Mouse (Mus musculus): ENCODE measurements around the gene Ckap4.

The Ckap4 gene

GRCm38 (mm10) chr10:84549146-84549919, 15.5 kb upstream of the Ckap4 start:
- DNase-seq (ENCODE audit: low read depth, low spot score), result no peak

DNA sequence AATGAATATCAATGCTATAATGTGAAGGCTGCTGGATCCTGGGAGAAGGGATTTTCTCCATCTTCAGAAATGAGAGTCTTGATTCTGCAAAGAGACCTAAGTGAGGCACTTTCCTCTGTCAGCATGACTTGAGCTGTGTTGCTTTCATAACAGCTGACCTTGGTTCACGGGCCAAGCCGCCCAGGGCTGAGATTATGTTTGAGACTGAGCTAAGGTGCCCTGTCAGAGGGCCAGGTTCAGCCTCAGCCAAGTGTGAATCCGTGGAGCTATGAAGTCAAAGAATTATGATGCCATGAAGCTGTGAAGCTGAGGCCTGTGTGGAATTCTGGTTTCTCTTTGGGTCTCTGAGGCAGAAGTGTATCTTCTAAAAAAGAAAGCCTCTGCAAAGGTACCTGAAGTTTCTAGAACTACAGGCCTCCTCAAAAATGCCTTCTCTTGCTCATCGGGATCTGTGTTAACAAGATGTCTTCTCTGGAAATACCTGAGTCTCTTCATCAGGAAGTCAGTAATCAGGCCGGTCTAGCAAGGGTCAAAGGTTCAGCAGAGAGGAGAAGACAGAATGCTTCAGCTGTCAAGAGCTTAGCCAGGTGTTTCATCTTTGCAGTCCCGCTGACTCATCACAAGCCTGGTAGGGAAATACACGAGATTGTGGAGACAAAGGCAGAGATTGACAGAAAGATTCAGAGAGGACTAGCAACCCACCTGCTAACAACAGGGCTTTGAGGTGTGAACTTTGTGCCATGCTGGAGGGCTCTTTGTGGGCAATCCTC, 11.2 kb upstream of the Ckap4 start:
- no peak for DNase-seq (ENCODE audit: low read depth, low spot score)

- DNase-seq (ENCODE audit: low read depth, low spot score), result no peak
These were observed 9.2 kb upstream of the Ckap4 start for GRCm38 (mm10) chr10:84542802-84543658.

- DNase-seq (ENCODE audit: low read depth, low spot score), result no peak
These were observed 5.8 kb upstream of the Ckap4 start for GRCm38 (mm10) chr10:84539651-84540050.

- no peak for DNase-seq (ENCODE audit: low read depth, low spot score)
These were observed 2.0 kb upstream of the Ckap4 start for GRCm38 (mm10) chr10:84535859-84536258.

- no peak for DNase-seq (ENCODE audit: low read depth, low spot score)
These were observed 1.6 kb upstream of the Ckap4 start for GRCm38 (mm10) chr10:84535458-84535857.

DNA sequence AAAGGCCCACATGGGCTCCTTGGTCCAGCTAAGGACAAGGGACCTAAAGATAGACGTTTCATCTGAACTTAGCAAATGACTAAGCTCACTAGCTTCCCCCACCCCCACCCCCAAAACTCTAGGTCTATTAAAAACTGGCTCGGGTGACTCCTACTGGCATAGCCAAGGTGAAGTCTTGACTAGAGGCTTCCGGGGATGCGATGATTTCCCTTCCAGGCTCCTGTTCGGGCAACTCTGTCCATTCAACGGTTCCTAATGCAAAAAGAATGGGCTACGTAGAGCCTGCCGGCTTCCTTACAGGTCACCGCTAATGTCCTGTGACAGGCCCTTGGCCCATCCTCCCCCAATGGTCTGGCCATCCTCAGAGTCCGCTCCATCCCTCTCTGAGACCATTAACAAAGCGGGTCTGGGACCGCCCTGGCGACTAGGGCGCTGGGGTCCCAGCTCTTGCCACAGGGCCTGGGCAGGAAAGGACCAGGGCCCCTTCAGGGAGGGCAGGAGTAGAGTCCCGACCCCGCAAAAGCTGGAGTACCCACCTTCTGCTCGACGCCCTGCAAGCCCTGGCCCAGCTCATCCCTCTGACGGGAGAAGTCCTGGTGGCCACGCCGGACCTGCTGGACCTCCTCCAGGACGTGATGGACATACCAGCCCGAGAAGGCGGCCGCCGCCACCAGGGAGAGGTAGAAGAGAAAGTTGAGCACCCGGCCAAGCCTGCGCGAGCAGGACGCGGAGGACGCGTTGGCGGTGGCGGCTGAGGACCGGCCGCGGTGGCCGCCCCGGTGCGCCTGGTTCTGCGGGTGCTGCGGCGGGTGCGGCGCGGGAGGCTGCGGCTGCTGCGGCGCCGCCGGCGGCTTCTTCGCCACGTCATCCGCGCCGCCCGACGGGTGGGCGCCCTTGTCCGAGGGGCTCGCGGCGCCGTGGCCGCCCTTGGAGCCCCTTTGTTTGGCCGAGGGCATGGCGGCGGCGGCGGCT, 665 bp downstream of the Ckap4 start:
- DNase-seq (ENCODE audit: low read depth, low spot score), result no peak

GRCm38 (mm10) chr10:84532191-84532889, 1.5 kb downstream of the Ckap4 start:
- DNase-seq (ENCODE audit: low read depth, low spot score), result no peak

GRCm38 (mm10) chr10:84531576-84531975, 2.3 kb downstream of the Ckap4 start:
- no peak for DNase-seq (ENCODE audit: low read depth, low spot score)

DNA sequence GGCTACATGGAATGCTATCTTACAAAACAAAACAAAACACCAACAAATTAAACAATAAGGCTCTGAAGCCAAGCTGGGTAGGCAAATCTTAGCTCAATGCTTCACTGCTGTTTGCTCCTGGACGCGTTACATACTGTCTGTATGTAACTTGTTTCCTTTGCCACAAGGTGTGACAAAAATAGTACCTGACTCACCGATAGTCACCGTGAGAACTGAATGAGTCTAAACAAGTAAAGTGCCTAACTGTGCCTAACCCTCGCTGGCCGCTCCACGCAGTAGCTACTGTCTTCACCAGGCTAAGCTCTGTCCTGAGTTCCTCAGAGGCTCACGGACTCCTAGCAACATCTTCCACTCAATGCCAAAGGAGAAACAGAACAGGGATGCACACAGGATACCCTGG, 3.5 kb downstream of the Ckap4 start:
- DNase-seq (ENCODE audit: low read depth, low spot score), result no peak

- DNase-seq (ENCODE audit: low read depth, low spot score), result no peak
These were observed 6.2 kb downstream of the Ckap4 start for GRCm38 (mm10) chr10:84527631-84528030.

DNA sequence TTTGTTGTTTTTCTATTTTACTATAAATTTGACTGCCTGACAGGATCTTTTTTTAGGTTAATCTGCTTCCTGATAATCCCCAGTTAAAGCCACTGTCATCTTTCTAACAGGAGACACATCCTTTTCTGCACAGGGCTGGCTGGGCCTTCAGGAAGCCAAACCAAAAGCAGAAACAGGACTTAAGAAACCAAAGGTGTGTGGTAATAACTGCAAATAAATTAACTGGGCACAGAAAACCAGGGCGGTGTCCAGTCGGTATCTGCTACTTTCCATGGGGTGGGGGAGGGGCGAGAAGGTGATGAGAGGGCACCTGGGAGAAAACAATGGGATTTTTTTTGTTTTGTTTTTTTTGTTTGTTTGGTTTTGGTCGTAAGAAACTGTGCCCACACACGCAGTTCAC, 6.8 kb downstream of the Ckap4 start:
- DNase-seq (ENCODE audit: low read depth, low spot score), result no peak

GRCm38 (mm10) chr10:84526488-84526887, 7.4 kb downstream of the Ckap4 start:
- peak; percentile 67 for DNase-seq (ENCODE audit: low read depth, low spot score)

DNA sequence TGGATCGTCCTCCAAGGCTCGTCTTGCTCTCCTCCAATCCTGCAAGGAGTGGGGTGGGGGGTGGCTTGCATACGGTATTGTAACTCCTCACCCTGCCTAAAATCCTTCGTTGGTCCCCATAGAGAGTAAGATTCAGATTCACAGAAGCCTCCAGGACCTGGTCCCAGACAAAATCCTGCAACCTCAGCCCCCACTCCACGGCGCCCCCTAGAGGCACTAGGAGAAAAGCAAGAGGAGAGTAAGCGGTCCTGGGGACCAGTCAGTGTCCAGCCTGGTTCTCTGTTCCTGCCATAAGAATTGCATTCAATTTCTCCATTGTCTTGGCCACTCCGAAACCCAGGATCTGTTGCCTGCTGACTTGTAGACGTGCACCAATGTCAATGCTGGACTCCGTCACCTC, 10.2 kb downstream of the Ckap4 start:
- DNase-seq (ENCODE audit: low read depth, low spot score), result peak; percentile 66

- no peak for DNase-seq (ENCODE audit: low read depth, low spot score)
These were observed 17.4 kb downstream of the Ckap4 start for GRCm38 (mm10) chr10:84516414-84516927.

GRCm38 (mm10) chr10:84515980-84516379, 17.9 kb downstream of the Ckap4 start:
- peak; percentile 37 for DNase-seq (ENCODE audit: low read depth, low spot score)

- DNase-seq (ENCODE audit: low read depth, low spot score), result peak; percentile 88
These were observed 18.3 kb downstream of the Ckap4 start for GRCm38 (mm10) chr10:84515512-84515950.

DNA sequence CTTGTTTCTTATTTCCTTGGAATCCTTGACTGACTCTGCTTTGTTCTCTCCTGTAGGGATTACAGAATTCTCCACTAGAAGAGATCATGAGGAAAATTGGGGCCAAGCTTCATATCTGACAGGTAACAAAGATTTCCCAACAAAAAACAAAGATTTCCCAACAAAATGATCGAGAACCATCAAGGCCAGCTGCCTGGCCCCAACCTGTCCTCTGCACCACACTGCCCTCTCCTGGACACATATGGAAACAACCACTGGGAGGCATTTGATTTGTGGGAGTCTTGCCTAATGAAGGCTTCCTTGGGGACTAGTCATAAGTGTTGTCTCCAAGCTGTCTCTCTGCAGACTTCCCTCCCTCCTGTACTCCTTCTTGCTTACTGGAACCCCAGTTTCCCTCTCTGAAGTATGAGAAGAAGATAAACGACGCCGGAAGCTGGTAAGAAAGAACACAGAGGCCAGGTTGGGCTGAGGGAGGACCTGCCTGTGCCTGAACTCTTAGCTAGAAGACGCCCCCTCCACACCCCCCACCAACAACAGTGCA, 19.8 kb downstream of the Ckap4 start:
- DNase-seq (ENCODE audit: low read depth, low spot score), result peak; percentile 72

DNA sequence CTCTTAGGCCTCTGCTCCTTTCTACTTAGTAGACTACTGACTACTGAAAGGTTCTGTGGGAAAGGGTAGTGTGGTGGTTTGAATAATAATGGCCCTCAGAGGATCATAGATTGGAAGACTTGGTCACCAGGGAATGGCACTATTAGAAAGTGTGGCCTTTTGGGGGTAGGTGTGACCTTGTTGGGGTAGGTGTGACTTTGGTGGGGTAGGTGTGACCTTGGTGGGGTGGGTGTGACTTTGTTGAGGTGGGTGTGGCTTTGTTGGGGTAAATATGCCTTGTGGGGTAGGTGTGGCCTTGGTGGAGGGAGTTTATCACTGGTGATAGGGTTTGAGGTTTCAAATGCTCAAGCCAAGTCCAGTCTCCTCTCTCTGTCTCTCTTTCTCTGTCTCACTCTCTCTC, 21.1 kb downstream of the Ckap4 start:
- peak; percentile 58 for DNase-seq (ENCODE audit: low read depth, low spot score)

GRCm38 (mm10) chr10:84508603-84509002, 25.3 kb downstream of the Ckap4 start:
- DNase-seq (ENCODE audit: low read depth, low spot score), result no peak

Measured in ES-CJ7 (cell line).